Comparison of ENCODE assay signal across 8 mouse cellular contexts in the genomic region with DNA sequence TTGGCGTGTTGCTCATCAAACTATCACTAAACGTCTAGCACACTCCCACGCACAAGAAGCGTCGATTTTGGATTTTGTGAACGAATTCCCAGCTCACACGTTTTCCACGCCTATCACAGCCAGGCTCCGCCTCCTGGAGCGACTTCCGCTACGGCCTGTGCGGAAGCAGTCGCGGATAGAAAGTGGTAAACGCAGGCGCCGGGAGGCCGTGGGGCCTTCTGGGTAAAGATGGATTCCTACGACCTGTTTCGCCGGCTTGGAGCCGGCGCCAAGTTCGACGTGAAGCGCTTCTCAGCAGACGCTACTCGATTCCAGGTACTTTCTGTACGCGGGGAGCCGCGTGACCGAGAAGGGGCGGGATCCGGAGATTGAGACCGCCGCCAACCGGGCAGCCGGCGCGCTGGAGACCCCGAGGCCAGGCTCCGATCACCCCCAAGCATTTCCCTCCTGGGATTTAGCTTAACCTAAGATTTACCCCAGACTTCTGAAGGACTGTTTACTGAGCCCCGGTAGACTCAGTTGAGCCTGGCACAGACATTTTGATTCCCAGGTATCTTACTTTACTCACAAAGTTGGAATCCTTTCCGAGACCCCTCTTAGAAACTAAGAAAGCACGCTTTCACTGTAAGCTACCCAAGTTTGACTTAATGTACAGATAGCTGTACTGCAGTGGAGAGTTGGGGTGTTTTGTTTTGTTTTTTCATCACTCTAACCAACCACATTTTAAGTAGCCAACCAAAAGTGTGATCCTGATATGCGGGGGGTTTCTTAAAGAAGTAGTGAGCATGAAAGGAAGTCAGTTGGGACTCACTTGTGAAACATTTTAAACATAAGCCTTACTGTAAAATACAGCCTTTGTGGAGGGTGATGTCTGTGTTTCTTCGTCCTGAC. TPM values are rescaled to one million over a fixed set of nuclear protein-coding genes. Genes with fewer than 3 reads are reported as not detected.
DNase-seq lines count a peak whose midpoint lies in the region; ATAC-seq lines count a peak whose summit lies in the region.

TSS of gene Ddx52 (plus strand) at position 113 of the 891 bp plus-strand sequence.

- intact Hi-C loops in left cerebral cortex, postnatal 14 days (cut with DNase I) = no loop called here

- no peaks in the 10 kb centered on the region for H3K27me3 ChIP-seq in intestine, embryonic 14.5 days (replicated peaks; ENCODE audit: control insufficient read depth, insufficient read depth, low read length)

- H3K36me3 ChIP-seq in intestine, embryonic 14.5 days (ENCODE audit: control insufficient read depth, insufficient read depth, low read length) = peaks cover 39% of the 10 kb centered on the region

- peak within 1 kb of the TSS; percentile 84 for H3K4me2 ChIP-seq in intestine, embryonic 14.5 days (ENCODE audit: low read length)

- H3K4me1 ChIP-seq in intestine, embryonic 14.5 days (replicated peaks; ENCODE audit: control insufficient read depth, insufficient read depth, low read length) = peaks cover 3% of the 10 kb centered on the region; the same call in 1 of the 2 replicates

- H3K4me3 ChIP-seq in intestine, embryonic 14.5 days (ENCODE audit: low read depth, low read length) = peak within 1 kb of the TSS; percentile 98

- peak; percentile 94 for ATAC-seq in intestine, embryonic 14.5 days (replicated peaks; ENCODE audit: low FRiP score, low TSS enrichment, low read depth)

- H3K9me3 ChIP-seq in intestine, embryonic 14.5 days (ENCODE audit: control insufficient read depth, low read length) = no peaks in the 10 kb centered on the region

- 1% methylated on average over 49 of the region's 49 CpGs for WGBS in intestine, embryonic 14.5 days

- H3K9ac ChIP-seq in intestine, embryonic 14.5 days (ENCODE audit: low read length) = peak within 1 kb of the TSS; percentile 89

- H3K27ac ChIP-seq in intestine, embryonic 14.5 days (ENCODE audit: low read depth) = peak within 1 kb of the TSS; percentile 78

- DNase-seq in adrenal gland, adult 18-20 months (ENCODE audit: low spot score in 2 of 2) = peak; percentile 83 to 87
- DNase-seq in embryo, embryonic 11 days = peak; percentile 97
- peak; percentile 84 for DNase-seq in gastrocnemius, postnatal 25 days
- peak; percentile 92 for DNase-seq in intestine, embryonic 14.5 days (ENCODE audit: low spot score)
- DNase-seq in left cerebral cortex, postnatal 14 days (ENCODE audit: low spot score in 2 of 2) = peak; percentile 90 to 92
- DNase-seq in mesoderm, embryonic 11.5 days (ENCODE audit: low read depth, low spot score) = peak; percentile 92
- DNase-seq in right cerebral cortex, postnatal 36 days (ENCODE audit: low spot score in 2 of 2) = peak; percentile 86 to 91
- peak; percentile 85 for DNase-seq in yolk sac, embryonic 10.5 days (ENCODE audit: low spot score)

RNA-seq across cellular contexts. Expression of gene Ddx52, which starts in this region (rescaled TPM):
- total RNA-seq in adrenal gland, adult 18-20 months (2021) = 10 to 100 TPM; 19.8 TPM
- 1 to 10 TPM; 8.6 to 8.7 TPM for total RNA-seq in gastrocnemius, postnatal 25 days (2021)
- polyA plus RNA-seq in intestine, embryonic 14.5 days (2014; fragmentation: Nextera tagmentation; extraction: Ambion mirVana) = 35.5 and 35.6 TPM in 2 replicates
- total RNA-seq in left cerebral cortex, postnatal 14 days (2021) = 10 to 100 TPM; 11.0 to 12.0 TPM

Comparison
In these comparisons a context has a peak if more than half of its experiments do, and no peak if none do; other contexts are left out.
1. Peak in every context shown above with its lines: DNase-seq, ATAC-seq, H3K4me3 ChIP-seq and H3K27ac ChIP-seq.